Mouse (Mus musculus): Measurements from ENCODE around the gene Upk3b. TPM values are rescaled to one million over a fixed set of nuclear protein-coding genes. Genes with fewer than 3 reads are reported as not detected.

Upk3b gene
- polyA plus RNA-seq (2015; fragmentation: Nextera tagmentation; extraction: Ambion mirVana): 30.3 and 37.0 TPM in 2 replicates

DNA sequence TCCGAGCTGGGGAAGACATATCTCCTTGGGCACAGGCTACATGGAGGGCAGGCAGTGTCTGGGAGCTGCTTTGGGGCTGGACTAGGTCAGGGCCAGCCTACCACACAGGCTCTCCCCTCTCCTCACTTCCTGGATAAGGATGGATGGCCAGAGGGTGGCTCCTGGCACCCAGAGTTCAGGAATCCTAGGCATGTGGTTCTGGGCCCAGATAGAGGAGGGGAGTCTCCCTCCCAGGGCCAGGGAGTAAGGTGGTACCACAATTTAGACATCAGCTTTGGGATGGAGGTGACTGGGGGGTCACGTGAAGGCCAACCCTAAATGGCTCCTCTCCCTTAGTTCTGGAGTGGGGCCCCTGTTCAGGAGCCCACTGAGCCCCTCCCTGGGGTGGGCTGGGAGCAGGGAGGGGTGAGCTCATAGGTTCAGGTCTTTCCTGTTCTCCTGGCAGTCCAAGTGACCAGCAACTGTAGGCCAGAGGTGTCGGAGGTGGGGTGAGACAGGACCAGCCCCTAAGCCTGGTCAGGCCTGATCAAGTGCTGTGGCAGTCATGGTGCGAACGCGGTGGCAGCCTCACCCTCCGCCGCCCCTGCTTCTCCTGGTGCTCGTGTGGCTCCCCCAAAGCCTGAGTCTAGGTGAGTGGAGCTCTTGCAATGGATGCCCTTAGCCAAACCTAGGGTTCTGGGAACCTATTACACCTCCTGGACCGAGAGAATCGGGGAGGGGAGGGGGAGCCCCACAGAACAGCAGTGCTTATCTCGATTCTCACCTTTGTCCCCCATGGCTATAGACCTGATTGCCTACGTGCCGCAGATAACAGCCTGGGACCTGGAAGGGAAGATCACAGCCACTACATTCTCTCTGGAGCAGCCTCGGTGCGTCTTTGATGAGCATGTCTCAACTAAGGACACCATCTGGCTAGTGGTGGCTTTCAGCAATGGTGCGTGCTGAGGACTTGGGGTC is at the start of gene Upk3b:
Gene Upk3b (plus strand): TSS at position 239 of the 957 bp plus-strand sequence.
- no peaks in the 10 kb centered on the region for H3K36me3 ChIP-seq
- no peaks in the 10 kb centered on the region for H3K9me3 ChIP-seq
- ATAC-seq (ENCODE audit: insufficient read depth, low FRiP score, low read depth): peak; percentile 56
- H3K27me3 ChIP-seq (replicated peaks): no peaks in the 10 kb centered on the region
- 0 out of 2 replicates have a peak, but pooled peaks cover 6% of the 10 kb centered on the region for H3K4me1 ChIP-seq
- H3K27ac ChIP-seq: peak within 1 kb of the TSS; percentile 16; the same call in 1 of the 2 replicates
- H3K4me2 ChIP-seq: peak within 1 kb of the TSS; percentile 19; the same call in 1 of the 2 replicates
- H3K9ac ChIP-seq: no peak within 1 kb of the TSS
- WGBS: 51% methylated on average over 17 of the region's 17 CpGs
- H3K4me3 ChIP-seq (replicated peaks): peak within 1 kb of the TSS; percentile 4; the same call in 1 of the 2 replicates

DNA sequence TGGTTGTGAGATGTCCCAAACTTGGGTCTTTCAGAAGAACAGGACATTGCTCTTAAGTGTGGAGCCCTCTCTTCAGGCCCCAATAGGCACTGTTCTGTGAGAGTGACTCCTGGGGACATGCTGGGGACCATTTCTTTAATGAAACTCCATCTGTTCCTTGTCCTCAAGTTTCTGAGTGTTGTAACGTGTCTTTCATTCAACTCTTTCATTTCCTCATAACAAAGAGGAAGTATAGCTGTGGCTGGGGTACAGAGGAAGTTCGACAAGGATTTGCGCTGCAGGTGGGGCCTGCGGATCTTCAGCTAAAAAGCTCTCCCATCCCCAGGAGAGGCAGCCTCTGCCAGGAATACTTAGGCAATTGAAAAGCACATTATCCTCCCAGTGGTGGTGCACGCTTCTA is 47.7 kb upstream of the Upk3b start:
- 63% methylated on average over 5 of the region's 5 CpGs for WGBS

DNA sequence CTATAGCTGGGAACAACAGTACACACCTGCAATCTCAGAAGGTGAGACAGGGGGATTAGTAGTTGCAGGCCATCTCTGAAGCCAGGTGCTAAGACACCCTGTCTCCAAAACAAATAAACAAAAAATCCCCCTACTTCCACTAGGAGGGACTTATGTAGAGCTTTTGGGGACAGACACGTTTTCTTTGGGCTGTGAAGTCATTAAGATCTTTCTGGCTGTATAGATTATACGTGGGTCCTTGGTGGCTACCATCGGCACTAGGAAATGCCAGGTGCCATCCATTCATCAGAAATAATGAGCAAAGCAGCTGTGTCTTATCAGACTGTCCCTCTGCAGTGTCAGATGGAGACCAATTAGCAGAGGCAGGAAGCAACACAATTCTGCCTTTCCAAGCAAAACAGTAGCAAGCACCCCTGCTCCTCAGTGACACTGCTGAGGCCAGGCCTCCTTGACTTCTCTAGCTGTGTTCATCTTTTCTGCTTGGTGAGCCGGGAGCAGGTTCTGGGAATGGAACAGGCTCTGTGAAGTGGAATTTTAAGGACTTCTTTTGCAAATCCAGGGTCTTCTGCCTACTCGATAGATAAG is 44.8 kb upstream of the Upk3b start:
- Histone ChIP-seq H3K36me3 (peaks cover 9% of the 10 kb centered on the region; the same call in 1 of the 2 replicates), H3K4me2 (no peak overlapping the region), H3K9ac (no peak overlapping the region), H3K27me3 (replicated peaks) (no peaks in the 10 kb centered on the region), H3K9me3 (no peaks in the 10 kb centered on the region), H3K27ac (no peak overlapping the region), H3K4me1 (peaks cover 8% of the 10 kb centered on the region; the same call in 1 of the 2 replicates), H3K4me3 (replicated peaks) (no peak overlapping the region)
- WGBS: 40% methylated on average over 5 of the region's 5 CpGs
- no peak for ATAC-seq (ENCODE audit: insufficient read depth, low FRiP score, low read depth)

More for the DNA sequence above, 47.7 kb upstream of the Upk3b start:
- H3K9ac ChIP-seq: no peak overlapping the region
- H3K4me2 ChIP-seq: no peak overlapping the region
- H3K27ac ChIP-seq: no peak overlapping the region
- H3K9me3 ChIP-seq: no peaks in the 10 kb centered on the region
- no peaks in the 10 kb centered on the region for H3K27me3 ChIP-seq (replicated peaks)
- H3K36me3 ChIP-seq: no peaks in the 10 kb centered on the region
- no peak overlapping the region for H3K4me3 ChIP-seq (replicated peaks)
- H3K4me1 ChIP-seq: peaks cover 3% of the 10 kb centered on the region; the same call in 1 of the 2 replicates
- no peak for ATAC-seq (ENCODE audit: insufficient read depth, low FRiP score, low read depth)

DNA sequence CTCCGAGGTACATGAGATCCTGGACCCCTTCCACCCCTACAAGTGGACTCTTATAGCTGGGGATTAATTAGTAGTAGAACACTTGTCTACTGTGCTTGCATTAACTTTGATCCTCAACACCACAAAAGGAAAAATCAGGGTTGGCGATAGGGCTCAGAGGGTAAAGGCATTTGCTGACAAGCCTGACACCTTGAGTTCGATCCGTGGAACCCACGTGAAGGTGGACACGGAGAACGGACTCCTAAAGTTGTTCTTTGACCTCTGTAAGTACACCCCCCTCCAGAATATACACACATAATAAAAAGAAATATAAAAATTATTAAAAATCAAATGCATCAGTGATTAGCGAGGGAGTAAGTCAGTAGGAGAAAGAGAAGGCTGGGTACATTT is 44.0 kb upstream of the Upk3b start:
- Histone ChIP-seq H3K27me3 (replicated peaks) (no peaks in the 10 kb centered on the region), H3K4me3 (replicated peaks) (peak overlapping the region; percentile 85; the same call in 1 of the 2 replicates), H3K9me3 (no peaks in the 10 kb centered on the region), H3K27ac (no peak overlapping the region), H3K36me3 (peaks cover 13% of the 10 kb centered on the region), H3K4me2 (peak overlapping the region; percentile 16; the same call in 1 of the 2 replicates), H3K9ac (no peak overlapping the region), H3K4me1 (peaks cover 8% of the 10 kb centered on the region; the same call in 1 of the 2 replicates)
- ATAC-seq (ENCODE audit: insufficient read depth, low FRiP score, low read depth): no peak
- WGBS: 62% methylated on average over 8 of the region's 8 CpGs

DNA sequence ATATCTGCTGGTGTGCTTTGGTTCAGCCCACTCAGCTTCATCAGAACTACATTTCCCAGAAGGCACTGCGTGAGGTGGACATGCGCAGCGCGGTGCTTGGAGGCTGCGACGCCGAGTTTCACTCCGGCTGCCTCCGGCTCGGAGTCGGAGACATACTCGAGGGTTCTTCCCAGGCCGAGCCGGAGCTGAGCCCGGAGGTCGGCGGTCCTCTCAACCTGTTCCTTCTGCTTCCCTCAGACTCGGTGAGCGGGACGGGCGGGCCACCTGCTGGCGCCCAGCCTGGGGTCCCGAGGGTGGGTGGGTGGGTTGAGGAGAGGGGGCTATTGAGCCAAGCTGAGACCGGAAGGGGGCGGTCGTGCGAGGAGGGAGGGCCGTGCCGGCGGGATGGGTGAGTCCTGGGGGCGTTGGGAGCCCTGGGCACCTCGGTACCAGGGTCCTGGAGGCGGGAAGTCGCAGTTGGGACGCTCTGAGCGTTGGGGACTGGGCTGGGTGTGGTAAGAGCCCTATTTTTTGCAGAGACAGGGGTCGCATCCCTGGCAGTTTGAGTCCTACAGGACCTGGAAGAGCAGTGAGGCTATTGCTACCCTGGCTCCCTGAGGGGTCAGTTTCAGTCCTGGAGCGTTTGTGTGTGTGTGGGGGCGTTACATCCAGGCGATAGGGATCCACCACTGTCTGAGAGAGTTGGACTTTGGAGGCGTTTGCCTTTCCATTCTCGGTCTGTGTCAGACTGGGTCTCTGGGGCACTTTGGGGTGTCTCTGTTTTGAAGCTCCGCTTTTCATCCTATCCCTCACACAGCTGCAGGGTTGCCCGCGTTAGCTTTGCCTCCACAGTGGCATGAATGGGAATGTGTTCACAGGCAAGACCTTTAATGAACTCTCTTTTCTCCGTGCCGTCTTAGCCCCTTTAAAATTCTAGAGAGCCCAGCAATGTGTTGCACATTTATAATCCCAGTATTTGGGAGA is 43.3 kb upstream of the Upk3b start, which contains the start of gene Dtx2:
Gene Dtx2 (plus strand): TSS at position 76 of the 963 bp plus-strand sequence.
- Histone ChIP-seq H3K4me2 (peak within 1 kb of the TSS; percentile 85), H3K27ac (peak within 1 kb of the TSS; percentile 80), H3K4me3 (replicated peaks) (peak within 1 kb of the TSS; percentile 85), H3K9me3 (no peaks in the 10 kb centered on the region), H3K27me3 (replicated peaks) (no peaks in the 10 kb centered on the region), H3K9ac (peak within 1 kb of the TSS; percentile 68), H3K4me1 (peaks cover 8% of the 10 kb centered on the region; the same call in 1 of the 2 replicates), H3K36me3 (peaks cover 13% of the 10 kb centered on the region)
- ATAC-seq (ENCODE audit: insufficient read depth, low FRiP score, low read depth): peak; percentile 91
- 2% methylated on average over 46 of the region's 47 CpGs for WGBS

DNA sequence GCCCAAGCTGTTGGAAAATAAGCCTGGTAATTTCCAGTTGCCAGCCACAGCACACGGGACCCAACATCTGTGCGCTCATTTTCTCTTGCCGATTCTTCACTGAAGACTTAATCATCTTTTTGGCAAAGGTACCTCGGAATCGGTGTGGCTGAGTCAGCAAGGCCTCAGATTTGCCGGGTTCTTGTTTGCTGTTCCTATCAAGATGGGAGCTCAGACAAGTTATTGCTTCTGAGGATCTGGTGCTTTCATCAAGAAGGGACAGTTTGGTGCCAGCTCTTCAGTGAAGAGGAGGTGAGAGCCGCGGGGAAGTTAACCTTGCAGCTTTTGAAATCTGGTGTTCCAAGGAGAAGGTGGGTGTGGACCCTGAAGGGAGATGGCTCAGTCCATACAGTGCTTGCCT is 42.1 kb upstream of the Upk3b start:
- Histone ChIP-seq H3K27me3 (replicated peaks) (no peaks in the 10 kb centered on the region), H3K4me2 (no peak overlapping the region), H3K27ac (no peak overlapping the region), H3K4me3 (replicated peaks) (no peak overlapping the region), H3K9me3 (no peaks in the 10 kb centered on the region), H3K9ac (no peak overlapping the region), H3K36me3 (peaks cover 13% of the 10 kb centered on the region), H3K4me1 (peaks cover 8% of the 10 kb centered on the region; the same call in 1 of the 2 replicates)
- no peak for ATAC-seq (ENCODE audit: insufficient read depth, low FRiP score, low read depth)
- 79% methylated on average over 8 of the region's 8 CpGs for WGBS

DNA sequence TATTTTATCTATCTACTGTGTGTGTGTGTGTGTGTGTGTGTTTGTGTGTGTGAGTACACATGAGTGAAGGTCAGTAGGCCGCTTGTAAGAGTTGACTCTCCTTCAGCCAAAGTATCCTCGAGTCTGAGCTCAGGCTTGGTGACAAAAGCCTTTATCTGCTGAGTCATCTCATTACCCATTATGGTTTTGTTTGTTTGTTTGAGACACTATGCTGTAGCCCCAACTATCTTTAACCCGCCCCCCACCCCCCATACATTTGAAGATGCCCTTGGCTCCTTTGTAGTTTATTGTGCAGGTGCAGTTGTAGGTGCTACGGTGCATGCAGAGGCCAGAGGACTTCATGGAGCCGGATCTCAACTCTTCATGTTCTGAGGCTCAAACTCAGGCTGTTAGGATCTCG is 37.1 kb upstream of the Upk3b start:
- H3K4me1 ChIP-seq: 0 out of 2 replicates have a peak, but pooled peaks cover 12% of the 10 kb centered on the region
- WGBS: 88% methylated on average over 6 of the region's 6 CpGs
- no peak overlapping the region for H3K9ac ChIP-seq
- H3K4me2 ChIP-seq: no peak overlapping the region
- no peak overlapping the region for H3K4me3 ChIP-seq (replicated peaks)
- no peak overlapping the region for H3K27ac ChIP-seq
- no peak for ATAC-seq (ENCODE audit: insufficient read depth, low FRiP score, low read depth)
- H3K27me3 ChIP-seq (replicated peaks): no peaks in the 10 kb centered on the region
- H3K36me3 ChIP-seq: peaks cover 22% of the 10 kb centered on the region
- no peaks in the 10 kb centered on the region for H3K9me3 ChIP-seq

DNA sequence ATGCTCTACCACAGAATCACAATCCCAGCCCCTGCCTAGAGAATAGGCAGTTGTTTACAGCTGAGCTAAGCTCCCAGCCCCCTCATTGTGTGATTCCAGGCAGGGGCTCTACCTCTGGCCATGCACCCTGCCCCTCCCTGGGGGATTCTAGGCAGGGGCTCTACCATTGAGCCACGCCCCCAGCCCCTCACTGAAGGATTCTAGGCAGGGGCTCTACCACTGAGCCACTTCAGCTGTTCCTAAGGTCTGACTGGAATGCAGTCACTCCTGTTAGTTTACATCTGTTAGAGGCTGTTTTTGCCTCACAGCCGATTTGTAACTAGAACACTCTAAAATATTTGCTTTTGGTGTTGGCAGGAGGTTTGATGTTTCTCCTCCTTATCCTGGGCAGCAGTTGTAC is 36.0 kb upstream of the Upk3b start:
- ATAC-seq (ENCODE audit: insufficient read depth, low FRiP score, low read depth): no peak
- Histone ChIP-seq H3K4me3 (replicated peaks) (no peak overlapping the region), H3K36me3 (peaks cover 22% of the 10 kb centered on the region), H3K9ac (no peak overlapping the region), H3K4me2 (no peak overlapping the region), H3K27me3 (replicated peaks) (no peaks in the 10 kb centered on the region), H3K27ac (peak overlapping the region; percentile 9; the same call in 1 of the 2 replicates), H3K4me1 (0 out of 2 replicates have a peak, but pooled peaks cover 12% of the 10 kb centered on the region), H3K9me3 (no peaks in the 10 kb centered on the region)
- WGBS: 52% methylated on average over 2 of the region's 2 CpGs

DNA sequence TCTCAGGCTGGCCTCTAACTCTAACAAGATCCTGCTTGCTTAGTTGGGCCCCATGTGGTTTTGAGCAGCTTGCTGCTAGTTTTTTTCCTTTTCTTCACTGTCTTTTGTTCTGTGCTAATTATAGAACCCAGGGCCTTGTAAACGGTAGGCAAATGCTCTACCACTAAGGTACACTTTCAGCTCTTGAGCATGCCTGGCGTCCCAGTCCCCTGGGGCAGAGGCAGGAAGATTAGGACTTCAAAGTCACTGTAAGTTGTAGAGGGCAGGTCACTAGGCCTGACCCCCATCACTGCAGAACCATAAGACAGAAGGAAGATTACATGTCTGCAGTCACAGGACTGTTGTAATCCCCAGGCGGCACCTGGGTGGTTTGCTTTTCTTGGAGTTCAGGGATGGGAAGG is 35.5 kb upstream of the Upk3b start:
- Histone ChIP-seq H3K27ac (peak overlapping the region; percentile 64), H3K36me3 (peaks cover 21% of the 10 kb centered on the region)
- WGBS: 46% methylated on average over 3 of the region's 3 CpGs

DNA sequence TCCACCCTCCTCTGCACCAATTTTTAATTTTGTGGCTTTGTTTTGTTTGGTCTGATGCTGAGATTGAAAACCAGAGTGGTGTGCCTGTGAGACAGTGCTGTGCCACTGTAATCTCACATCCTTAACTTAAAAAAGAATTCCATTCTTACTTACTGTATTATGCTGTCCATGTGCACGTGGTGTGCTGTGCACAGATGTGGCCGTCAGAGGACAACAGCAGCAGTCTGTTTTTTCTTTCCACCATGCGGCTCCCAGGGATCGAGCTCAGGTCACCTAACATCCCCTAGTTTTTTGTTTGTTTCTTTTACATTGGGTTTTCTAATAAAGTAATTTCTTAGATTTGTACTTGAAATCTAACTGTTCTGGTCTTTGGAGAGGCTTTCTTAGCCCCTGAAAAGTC is 33.8 kb upstream of the Upk3b start:
- Histone ChIP-seq H3K27me3 (replicated peaks) (no peaks in the 10 kb centered on the region), H3K27ac (no peak overlapping the region), H3K4me2 (no peak overlapping the region), H3K9me3 (no peaks in the 10 kb centered on the region), H3K9ac (no peak overlapping the region; the same call in 1 of the 2 replicates), H3K4me3 (replicated peaks) (no peak overlapping the region), H3K4me1 (0 out of 2 replicates have a peak, but pooled peaks cover 12% of the 10 kb centered on the region), H3K36me3 (peaks cover 9% of the 10 kb centered on the region; the same call in 1 of the 2 replicates)
- no peak for ATAC-seq (ENCODE audit: insufficient read depth, low FRiP score, low read depth)
- 81% methylated on average over 4 of the region's 4 CpGs for WGBS

More for the DNA sequence above, 35.5 kb upstream of the Upk3b start:
- ATAC-seq (ENCODE audit: insufficient read depth, low FRiP score, low read depth): no peak
- no peak overlapping the region for H3K9ac ChIP-seq
- no peak overlapping the region for H3K4me2 ChIP-seq
- H3K4me1 ChIP-seq: 0 out of 2 replicates have a peak, but pooled peaks cover 12% of the 10 kb centered on the region
- no peaks in the 10 kb centered on the region for H3K9me3 ChIP-seq
- no peaks in the 10 kb centered on the region for H3K27me3 ChIP-seq (replicated peaks)
- no peak overlapping the region for H3K4me3 ChIP-seq (replicated peaks)

DNA sequence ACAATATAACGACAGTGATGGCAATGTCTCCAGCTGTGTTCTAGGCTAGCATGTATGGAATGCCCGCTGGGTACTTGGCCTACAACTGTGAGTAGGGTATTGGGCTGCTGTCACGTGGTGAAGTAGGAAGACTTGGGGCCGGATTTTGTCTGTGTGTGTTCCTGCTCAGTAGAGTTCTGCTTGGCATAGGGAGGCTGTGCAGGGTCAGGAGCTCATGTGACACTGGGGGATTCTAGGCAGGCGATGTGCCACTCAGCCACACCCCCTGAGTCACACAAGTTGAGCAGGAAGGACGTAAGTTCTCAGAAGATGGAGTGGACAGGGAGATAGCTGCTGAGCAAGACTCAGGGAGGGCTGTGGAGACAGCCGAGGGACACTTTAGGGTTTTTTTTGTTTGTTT is 30.6 kb upstream of the Upk3b start:
- no peak overlapping the region for H3K9ac ChIP-seq
- ATAC-seq (ENCODE audit: insufficient read depth, low FRiP score, low read depth): no peak
- no peak overlapping the region for H3K4me3 ChIP-seq (replicated peaks)
- H3K27ac ChIP-seq: no peak overlapping the region
- no peaks in the 10 kb centered on the region for H3K9me3 ChIP-seq
- no peaks in the 10 kb centered on the region for H3K27me3 ChIP-seq (replicated peaks)
- H3K4me2 ChIP-seq: no peak overlapping the region
- 73% methylated on average over 7 of the region's 7 CpGs for WGBS
- H3K4me1 ChIP-seq: 0 out of 2 replicates have a peak, but pooled peaks cover 8% of the 10 kb centered on the region
- H3K36me3 ChIP-seq: peaks cover 15% of the 10 kb centered on the region

All from stomach, embryonic 15.5 days (tissue).